Mouse (Mus musculus) common myeloid progenitor, adult 5-6 weeks (primary cell): ENCODE measurements around the gene Fam57b. TPM values are rescaled to one million over a fixed set of nuclear protein-coding genes. Genes with fewer than 3 reads are reported as not detected.

ENCODE experiments used
- ATAC-seq: replicated peaks from 2 replicates; pipeline ENCODE4 v1.8.0; 2016; ENCODE audit warnings: low read depth, mild to moderate bottlenecking, moderate TSS enrichment, inconsistent platforms; ENCODE audit not compliant: poor library complexity, severe bottlenecking
- total RNA-seq: library from RNA; stranded (forward); fragments of 200-1000, 187-1606 nt; gene quantifications from 2 replicates; pipeline ENCODE4 v1.2.3, GENCODE M21; 2017

Fam57b gene
- total RNA-seq, 1 experiment from 2014 or later: not detected

- peak; percentile 85 for ATAC-seq
Observed at GRCm38 (mm10) chr7:126821835-126822511, 24.5 kb downstream of the Fam57b start.

GRCm38 (mm10) chr7:126822741-126823140, 25.3 kb downstream of the Fam57b start:
- no peak for ATAC-seq

GRCm38 (mm10) chr7:126823202-126823711, 25.8 kb downstream of the Fam57b start:
- ATAC-seq: no peak

- ATAC-seq: no peak
Observed at GRCm38 (mm10) chr7:126823940-126824339, 26.5 kb downstream of the Fam57b start.

- ATAC-seq: peak; percentile 48; the same call in 1 of the 2 replicates
Observed at GRCm38 (mm10) chr7:126825403-126825802, 27.9 kb downstream of the Fam57b start.

- ATAC-seq: no peak
Observed at GRCm38 (mm10) chr7:126825952-126826351, 28.5 kb downstream of the Fam57b start.

- 0 out of 2 replicates have a peak, but pooled peaks have one; percentile 4 for ATAC-seq
Observed at GRCm38 (mm10) chr7:126831539-126831938, 34.1 kb downstream of the Fam57b start, which contains the start of gene 4930451I11Rik. Gene 4930451I11Rik (minus strand): TSS chr7:126831639.

GRCm38 (mm10) chr7:126832036-126832598, 34.6 kb downstream of the Fam57b start:
- ATAC-seq: peak; percentile 96

GRCm38 (mm10) chr7:126833294-126833693, 35.8 kb downstream of the Fam57b start:
- ATAC-seq: no peak

- ATAC-seq: no peak
Observed at GRCm38 (mm10) chr7:126843276-126843675, 45.8 kb downstream of the Fam57b start.

- no peak for ATAC-seq
Observed at GRCm38 (mm10) chr7:126845516-126845915, 48.0 kb downstream of the Fam57b start.

- no peak for ATAC-seq
Observed at GRCm38 (mm10) chr7:126847116-126847420, 49.6 kb downstream of the Fam57b start, which contains the start of gene Doc2a. Gene Doc2a (plus strand): TSS chr7:126847416.

GRCm38 (mm10) chr7:126847421-126848398, 50.2 kb downstream of the Fam57b start:
- 0 out of 2 replicates have a peak, but pooled peaks have one; percentile 16 for ATAC-seq

- ATAC-seq: no peak
Observed at GRCm38 (mm10) chr7:126848794-126849193, 51.3 kb downstream of the Fam57b start.

- ATAC-seq: no peak
Observed at GRCm38 (mm10) chr7:126850161-126850560, 52.7 kb downstream of the Fam57b start.

GRCm38 (mm10) chr7:126851192-126851591, 53.7 kb downstream of the Fam57b start:
- ATAC-seq: no peak

GRCm38 (mm10) chr7:126853454-126853853, 56.0 kb downstream of the Fam57b start:
- ATAC-seq: no peak

GRCm38 (mm10) chr7:126855641-126856040, 58.2 kb downstream of the Fam57b start:
- no peak for ATAC-seq

- no peak for ATAC-seq
Observed at GRCm38 (mm10) chr7:126856741-126857420, 59.4 kb downstream of the Fam57b start.

GRCm38 (mm10) chr7:126860987-126861386, 63.5 kb downstream of the Fam57b start:
- no peak for ATAC-seq
